Mouse (Mus musculus) CH12.LX (cell line): ENCODE data around the gene Arhgef7. TPM values are rescaled to one million over a fixed set of nuclear protein-coding genes. Genes with fewer than 3 reads are reported as not detected.

Source experiments
- DNase-seq: peaks from one replicate; pipeline ENCODE4 v3.0.0-alpha.2; 2013; ENCODE audit errors: extremely low read depth
- H3K27ac ChIP-seq: 2 replicates; pipeline ENCODE4 v1.5.1; 2012; ENCODE audit warnings: low read depth, mild to moderate bottlenecking, control low read depth, moderate library complexity; ENCODE audit not compliant: insufficient read depth
- H3K27me3 ChIP-seq: replicated peaks from 2 replicates; pipeline ENCODE3; 2012; ENCODE audit warnings: inconsistent platforms
- H3K36me3 ChIP-seq, 2 experiments: replicated peaks in 1 of 2; 2 replicates each; pipeline versions ENCODE3 to v1.6.1; 2012; ENCODE audit warnings: inconsistent platforms in 1 of 2, low read length in 1 of 2, mild to moderate bottlenecking in 1 of 2, mixed read lengths in 1 of 2, moderate library complexity in 1 of 2; ENCODE audit not compliant: control insufficient read depth in 1 of 2, insufficient read depth in 1 of 2
- H3K4me1 ChIP-seq, 2 experiments: 2 replicates each; pipeline ENCODE4 v1.6.1; 2012; ENCODE audit warnings: inconsistent platforms in 1 of 2, moderate library complexity in 1 of 2; ENCODE audit not compliant: insufficient read depth in 2 of 2, control insufficient read depth in 1 of 2
- H3K4me2 ChIP-seq: 2 replicates; pipeline ENCODE4 v1.6.1; 2012; ENCODE audit warnings: low read depth, mild to moderate bottlenecking, control low read depth; ENCODE audit not compliant: poor library complexity, insufficient read depth, severe bottlenecking
- H3K4me3 ChIP-seq, 3 experiments: fragments of 150-350 bp in 1 of 3; sonication (generic) in 1 of 3; replicated peaks in 1 of 3; 2 replicates each; pipeline versions ENCODE3 to v1.5.1; 2011 to 2012; ENCODE audit warnings: low read depth in 2 of 3, low read length in 2 of 3, mild to moderate bottlenecking in 2 of 3, moderate library complexity in 2 of 3, control low read depth in 1 of 3, improper control_type of control experiment in 1 of 3, inconsistent platforms in 1 of 3, mixed read lengths in 1 of 3; ENCODE audit not compliant: poor library complexity in 1 of 3
- H3K79me2 ChIP-seq: replicated peaks from 2 replicates; pipeline ENCODE4 v1.6.1; 2012; ENCODE audit warnings: mild to moderate bottlenecking, moderate library complexity; ENCODE audit not compliant: control insufficient read depth, poor library complexity, insufficient read depth, severe bottlenecking; ENCODE audit errors: extremely low read depth
- H3K9ac ChIP-seq: 2 replicates; pipeline ENCODE4 v1.6.1; 2012; ENCODE audit warnings: low read depth, mild to moderate bottlenecking, control low read depth, moderate library complexity; ENCODE audit not compliant: insufficient read depth
- H3K9me3 ChIP-seq: replicated peaks from 2 replicates; pipeline ENCODE3; 2012; ENCODE audit warnings: low read length, inconsistent platforms, mixed read lengths
- BHLHE40 ChIP-seq: IDR thresholded peaks from 2 replicates; pipeline ENCODE4 v1.6.1; 2011; ENCODE audit warnings: mild to moderate bottlenecking, low read depth, low read length, improper control_type of control experiment
- CTCF ChIP-seq, 2 experiments: IDR thresholded peaks in 1 of 2; conservative IDR thresholded peaks in 1 of 2; 2 replicates each; pipeline ENCODE4 v1.5.1; 2011 to 2012; ENCODE audit warnings: low read depth in 2 of 2, low read length in 2 of 2, improper control_type of control experiment in 1 of 2, inconsistent platforms in 1 of 2, mild to moderate bottlenecking in 1 of 2, moderate library complexity in 1 of 2
- ELF1 ChIP-seq: IDR thresholded peaks from 2 replicates; pipeline ENCODE4 v1.6.1; 2014; ENCODE audit warnings: low read depth, mild to moderate bottlenecking, inconsistent platforms, low read length, improper control_type of control experiment
- EP300 ChIP-seq: IDR thresholded peaks from 2 replicates; pipeline ENCODE4 v1.6.1; 2011; ENCODE audit warnings: low read length, improper control_type of control experiment
- GABPA ChIP-seq: IDR thresholded peaks from 2 replicates; pipeline ENCODE4 v1.6.1; 2012; ENCODE audit warnings: low read depth, low read length, improper control_type of control experiment, inconsistent platforms; ENCODE audit not compliant: insufficient replicate concordance
- HCFC1 ChIP-seq: IDR thresholded peaks from 2 replicates; pipeline ENCODE4 v1.6.1; 2012; ENCODE audit warnings: low read depth, mild to moderate bottlenecking, inconsistent platforms, low read length, improper control_type of control experiment
- IRF4 ChIP-seq: IDR thresholded peaks from 2 replicates; pipeline ENCODE4 v1.6.1; 2014; ENCODE audit warnings: low read depth, mild to moderate bottlenecking, inconsistent platforms, low read length, improper control_type of control experiment
- JUND ChIP-seq: conservative IDR thresholded peaks from 2 replicates; pipeline ENCODE4 v1.6.1; 2011; ENCODE audit warnings: low read depth, low read length, improper control_type of control experiment
- KAT2A ChIP-seq: IDR thresholded peaks from 2 replicates; pipeline ENCODE4 v1.6.1; 2012; ENCODE audit warnings: low read length, improper control_type of control experiment, inconsistent platforms; ENCODE audit not compliant: insufficient replicate concordance
- MAX ChIP-seq: IDR thresholded peaks from 2 replicates; pipeline ENCODE4 v1.6.1; 2011; ENCODE audit warnings: low read length, improper control_type of control experiment
- MAZ ChIP-seq: IDR thresholded peaks from 2 replicates; pipeline ENCODE4 v1.6.1; 2012; ENCODE audit warnings: low read depth, mild to moderate bottlenecking, inconsistent platforms, low read length, improper control_type of control experiment, moderate library complexity
- MEF2A ChIP-seq: IDR thresholded peaks from 2 replicates; pipeline ENCODE4 v1.6.1; 2014; ENCODE audit warnings: low read depth, mild to moderate bottlenecking, inconsistent platforms, low read length, improper control_type of control experiment, borderline replicate concordance
- MYC ChIP-seq: IDR thresholded peaks from 2 replicates; pipeline ENCODE4 v1.6.1; 2011; ENCODE audit warnings: low read depth, mild to moderate bottlenecking, improper control_type of control experiment, low read length
- NELFE ChIP-seq: IDR thresholded peaks from 2 replicates; pipeline ENCODE4 v1.6.1; 2011; ENCODE audit warnings: low read depth, low read length, improper control_type of control experiment
- NRF1 ChIP-seq: IDR thresholded peaks from 2 replicates; pipeline ENCODE4 v1.6.1; 2014; ENCODE audit warnings: low read depth, mild to moderate bottlenecking, inconsistent platforms, low read length, improper control_type of control experiment, moderate library complexity
- PAX5 ChIP-seq: IDR thresholded peaks from 2 replicates; pipeline ENCODE4 v1.6.1; 2012; ENCODE audit warnings: low read length, inconsistent platforms, mixed read lengths
- POLR2A ChIP-seq: IDR thresholded peaks from 2 replicates; pipeline ENCODE4 v1.6.1; 2011; ENCODE audit warnings: low read depth, mild to moderate bottlenecking, improper control_type of control experiment, low read length
- POLR2AphosphoS2 ChIP-seq: IDR thresholded peaks from 2 replicates; pipeline ENCODE4 v1.6.1; 2011; ENCODE audit warnings: low read depth, low read length, improper control_type of control experiment
- RAD21 ChIP-seq: IDR thresholded peaks from 2 replicates; pipeline ENCODE4 v1.6.1; 2011; ENCODE audit warnings: low read depth, mild to moderate bottlenecking, low read length, improper control_type of control experiment, moderate library complexity
- SIN3A ChIP-seq: IDR thresholded peaks from 2 replicates; pipeline ENCODE4 v1.6.1; 2012; ENCODE audit warnings: low read length, improper control_type of control experiment, inconsistent platforms
- SMC3 ChIP-seq: IDR thresholded peaks from 2 replicates; pipeline ENCODE4 v1.6.1; 2011; ENCODE audit warnings: low read depth, low read length, improper control_type of control experiment
- TBP ChIP-seq: conservative IDR thresholded peaks from 2 replicates; pipeline ENCODE4 v1.6.1; 2011; ENCODE audit warnings: low read depth, low read length, improper control_type of control experiment
- TCF12 ChIP-seq: IDR thresholded peaks from 2 replicates; pipeline ENCODE4 v1.6.1; 2014; ENCODE audit warnings: low read depth, mild to moderate bottlenecking, inconsistent platforms, low read length, improper control_type of control experiment
- ZKSCAN1 ChIP-seq: IDR thresholded peaks from 2 replicates; pipeline ENCODE4 v1.6.1; 2012; ENCODE audit warnings: low read depth, inconsistent platforms, low read length, improper control_type of control experiment, borderline replicate concordance
- ZMIZ1 ChIP-seq: IDR thresholded peaks from 2 replicates; pipeline ENCODE4 v1.6.1; 2012; ENCODE audit warnings: low read depth, mild to moderate bottlenecking, inconsistent platforms, low read length, improper control_type of control experiment
- ZNF384 ChIP-seq: IDR thresholded peaks from 2 replicates; pipeline ENCODE4 v1.6.1; 2012; ENCODE audit warnings: low read depth, low read length, improper control_type of control experiment, inconsistent platforms
- dilution Hi-C: fragments of 300-500 bp; cut with MboI; formaldehyde crosslinking; loops from 2 replicates; pipeline ENCODE4 v1.14.3; 2020; ENCODE audit warnings: low sequenced_read_pairs; ENCODE audit not compliant: extremely low pct_unique_long_range_greater_than_20kb, extremely low pct_ligation_motif_present
- in situ Hi-C: fragments of 300-500 bp; cut with MboI; formaldehyde crosslinking; loops from 3 replicates; pipeline ENCODE4 v1.14.3; 2019; ENCODE audit warnings: low sequenced_read_pairs, low pct_ligation_motif_present, low pct_unique_long_range_greater_than_20kb, mixed read lengths
- polyA plus RNA-seq: library from polyadenylated mRNA; unstranded; fragments of >175 nt; gene quantifications from 2 replicates; pipeline ENCODE4 v1.2.1, GENCODE M21; 2012; ENCODE audit warnings: low read depth; ENCODE audit not compliant: insufficient read length
- total RNA-seq, 2 experiments: library from RNA; depleted of rRNA; stranded (reverse); fragments of 300-350 nt in 1 of 2; fragments of >200 nt in 1 of 2; gene quantifications; 2 replicates each; pipeline ENCODE4 v1.2.3; 2012 to 2014

Arhgef7 gene
- total and polyA plus RNA-seq, 3 experiments: 8.5 to 28.7 (median 17.0) TPM

DNA sequence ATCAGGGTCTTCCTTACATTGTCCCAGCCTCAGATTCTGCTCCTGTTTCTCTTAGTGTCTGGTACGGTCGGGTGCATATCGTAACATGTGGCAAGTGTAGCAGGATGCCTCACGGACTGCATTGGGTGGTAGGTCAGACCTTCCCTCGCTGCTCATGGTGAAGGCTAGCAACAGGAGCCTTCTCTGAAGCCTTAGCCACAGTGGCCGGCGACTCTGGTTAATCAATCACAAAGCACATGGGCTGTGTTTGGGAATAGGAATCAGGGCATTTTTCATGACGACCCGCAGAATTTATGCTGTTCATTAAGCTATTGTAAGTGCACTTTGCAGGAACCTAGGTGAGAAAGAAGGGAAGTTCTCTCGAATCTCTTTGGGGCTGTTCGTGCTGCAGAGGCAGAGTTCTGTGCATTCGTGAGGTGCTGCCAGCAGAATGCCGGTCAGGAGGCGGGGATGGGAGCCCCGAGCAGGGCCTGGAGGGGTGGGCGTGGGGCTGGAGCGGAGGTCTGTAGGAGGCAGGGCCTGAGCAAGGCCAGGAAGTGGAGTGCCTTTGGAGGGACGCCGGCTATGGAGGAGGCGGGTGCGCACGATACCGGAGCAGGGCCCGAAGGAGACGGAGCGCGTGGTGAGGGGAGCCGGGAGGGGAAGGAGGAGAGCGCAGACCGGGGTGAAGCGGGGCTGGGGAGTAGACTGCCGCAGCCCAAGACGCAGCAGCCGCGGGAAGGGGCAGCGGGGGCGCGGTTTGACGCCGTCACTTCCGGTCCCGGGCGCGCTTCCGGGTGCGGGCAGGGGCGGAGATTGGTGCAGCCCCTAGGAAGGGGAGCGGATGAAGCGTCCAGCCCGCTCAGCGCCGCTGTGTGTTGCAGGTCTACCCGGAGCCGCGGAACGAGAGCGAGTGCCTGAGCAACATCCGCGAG is 30.3 kb downstream of the Arhgef7 start:
- Histone ChIP-seq H3K9me3 (no peaks in the 10 kb centered on the region), H3K4me2 (peak overlapping the region; percentile 80), H3K4me1 (peaks cover 4 to 18% of the 10 kb centered on the region in 2 experiments; a peak in 2 of 4 replicates), H3K36me3 (peaks cover 0 to 19% of the 10 kb centered on the region in 2 experiments), H3K4me3 (peak overlapping the region; percentile 92 to 99 (median 94)), H3K27me3 (peaks cover 14% of the 10 kb centered on the region), H3K79me2 (peaks cover 34% of the 10 kb centered on the region), H3K9ac (peak overlapping the region; percentile 92), H3K27ac (peak overlapping the region; percentile 49)
- dilution Hi-C loops (no loop called here), in situ Hi-C loops (no loop called here)
- TF ChIP-seq POLR2AphosphoS2: peak; percentile 73
- TF ChIP-seq MAZ: 0 out of 2 replicates have a peak, but pooled peaks have one; percentile 50
- TF ChIP-seq TCF12: peak; percentile 88
- no peak for TF ChIP-seq GABPA
- no peak for TF ChIP-seq RAD21
- 0 out of 2 replicates have a peak, but pooled peaks have one; percentile 15 for TF ChIP-seq BHLHE40
- TF ChIP-seq NRF1: 0 out of 2 replicates have a peak, but pooled peaks have one; percentile 21
- peak; percentile 87 for TF ChIP-seq POLR2A
- no peak for TF ChIP-seq PAX5
- TF ChIP-seq MAX: no peak; the same call in 1 of the 2 replicates
- no peak for TF ChIP-seq MYC
- peak; percentile 77; the same call in 1 of the 2 replicates for TF ChIP-seq ZMIZ1
- TF ChIP-seq HCFC1: peak; percentile 88
- TF ChIP-seq KAT2A: peak; percentile 70; the same call in 1 of the 2 replicates
- no peak for TF ChIP-seq ZKSCAN1
- no peak for TF ChIP-seq ZNF384
- TF ChIP-seq MEF2A: peak; percentile 54; the same call in 1 of the 2 replicates
- peak; percentile 87 for TF ChIP-seq SIN3A
- no peak for TF ChIP-seq CTCF (conservative IDR thresholded peaks at IDR 0.05 in 1 of 2, IDR thresholded peaks at IDR 0.05 in 1 of 2; ENCODE audit: low read depth in 2 of 2, low read length in 2 of 2)
- TF ChIP-seq IRF4: peak; percentile 32; the same call in 1 of the 2 replicates
- peak; percentile 58; the same call in 1 of the 2 replicates for TF ChIP-seq TBP
- TF ChIP-seq JUND: no peak
- TF ChIP-seq SMC3: no peak
- TF ChIP-seq EP300: no peak
- TF ChIP-seq ELF1: peak; percentile 98
- TF ChIP-seq NELFE: peak; percentile 87
- peak; percentile 80 for DNase-seq
